Mouse (Mus musculus) naive thymus-derived CD4-positive, alpha-beta T cell, adult 2 months (primary cell): ENCODE measurements around the gene Adamts17.

Source experiments
- DNase-seq: peaks from one replicate; pipeline ENCODE4 v3.0.0-alpha.2; 2011; ENCODE audit warnings: low read depth

Gene Adamts17

GRCm38 (mm10) chr7:67034369-67034768, 194.8 kb downstream of the Adamts17 start:
- DNase-seq: no peak

GRCm38 (mm10) chr7:67035246-67035645, 195.7 kb downstream of the Adamts17 start:
- DNase-seq: no peak

GRCm38 (mm10) chr7:67035661-67036060, 196.1 kb downstream of the Adamts17 start:
- DNase-seq: no peak

GRCm38 (mm10) chr7:67036502-67037485, 197.3 kb downstream of the Adamts17 start:
- DNase-seq: no peak

GRCm38 (mm10) chr7:67037726-67038520, 198.4 kb downstream of the Adamts17 start:
- no peak for DNase-seq

GRCm38 (mm10) chr7:67039143-67039542, 199.6 kb downstream of the Adamts17 start:
- no peak for DNase-seq

GRCm38 (mm10) chr7:67039861-67040260, 200.3 kb downstream of the Adamts17 start:
- DNase-seq: no peak

- no peak for DNase-seq
These were observed 202.2 kb downstream of the Adamts17 start for GRCm38 (mm10) chr7:67041685-67042084.

GRCm38 (mm10) chr7:67044121-67044817, 204.7 kb downstream of the Adamts17 start:
- DNase-seq: no peak

- no peak for DNase-seq
These were observed 205.7 kb downstream of the Adamts17 start for GRCm38 (mm10) chr7:67045202-67045601.

- DNase-seq: no peak
These were observed 209.7 kb downstream of the Adamts17 start for GRCm38 (mm10) chr7:67049206-67049605.

GRCm38 (mm10) chr7:67050424-67050823, 210.9 kb downstream of the Adamts17 start:
- no peak for DNase-seq

- no peak for DNase-seq
These were observed 211.7 kb downstream of the Adamts17 start for GRCm38 (mm10) chr7:67051089-67051718.

GRCm38 (mm10) chr7:67054876-67055275, 215.3 kb downstream of the Adamts17 start:
- DNase-seq: no peak

- no peak for DNase-seq
These were observed 216.0 kb downstream of the Adamts17 start for GRCm38 (mm10) chr7:67055510-67055909.

GRCm38 (mm10) chr7:67061756-67062155, 222.2 kb downstream of the Adamts17 start:
- no peak for DNase-seq

GRCm38 (mm10) chr7:67062571-67062970, 223.0 kb downstream of the Adamts17 start:
- DNase-seq: no peak

- DNase-seq: no peak
These were observed 225.2 kb downstream of the Adamts17 start for GRCm38 (mm10) chr7:67064627-67065305.

- DNase-seq: no peak
These were observed 226.1 kb downstream of the Adamts17 start for GRCm38 (mm10) chr7:67065631-67066030.

- no peak for DNase-seq
These were observed 232.6 kb downstream of the Adamts17 start for GRCm38 (mm10) chr7:67072015-67072685.
